Mouse (Mus musculus) liver, embryonic 16.5 days (tissue): ENCODE measurements around the gene Hcn3. TPM values are rescaled to one million over a fixed set of nuclear protein-coding genes. Genes with fewer than 3 reads are reported as not detected.
A peak's percentile ranks its signal among the peaks of the same experiment; 100 is the strongest.
"Not testable (repeated sequence)": the region's sequence is repeated elsewhere in the genome, so short reads cannot be mapped to it uniquely, and the experiment has no call there.

Source experiments
- ATAC-seq: fragments of 200-750 bp; cut with Nextera tagmentation; 2 replicates; pipeline ENCODE4 v1.8.0; 2017; ENCODE audit warnings: low read depth, mild to moderate bottlenecking, moderate number of reproducible peaks, moderate library complexity
- H3K27ac ChIP-seq: fragments of 300-500 bp; sonication (generic); 2 replicates; pipeline ENCODE4 v1.5.1; 2014; ENCODE audit warnings: mild to moderate bottlenecking, low read length
- H3K27me3 ChIP-seq: fragments of 300-500 bp; sonication (generic); 2 replicates; pipeline ENCODE4 v1.6.1; 2014; ENCODE audit warnings: low read depth, low read length, mixed read lengths; ENCODE audit not compliant: control insufficient read depth, insufficient read depth
- H3K36me3 ChIP-seq: fragments of 300-500 bp; sonication (generic); 2 replicates; pipeline ENCODE4 v1.6.1; 2014; ENCODE audit warnings: mild to moderate bottlenecking; ENCODE audit not compliant: control insufficient read depth, insufficient read depth
- H3K4me1 ChIP-seq: fragments of 300-500 bp; sonication (generic); 2 replicates; pipeline ENCODE4 v1.6.1; 2014; ENCODE audit warnings: low read depth, low read length, mixed read lengths; ENCODE audit not compliant: control insufficient read depth
- H3K4me2 ChIP-seq: fragments of 300-500 bp; sonication (generic); 2 replicates; pipeline ENCODE4 v1.6.1; 2014; ENCODE audit warnings: low read depth, low read length, mixed read lengths
- H3K4me3 ChIP-seq: fragments of 300-500 bp; sonication (generic); 2 replicates; pipeline ENCODE4 v1.5.1; 2014; ENCODE audit warnings: low read depth, mild to moderate bottlenecking, low read length
- H3K9ac ChIP-seq: fragments of 300-500 bp; sonication (generic); 2 replicates; pipeline ENCODE4 v1.6.1; 2014; ENCODE audit warnings: low read depth, low read length
- H3K9me3 ChIP-seq: fragments of 300-500 bp; sonication (generic); replicated peaks from 2 replicates; pipeline ENCODE4 v1.6.1; 2016; ENCODE audit warnings: low read length; ENCODE audit not compliant: control insufficient read depth
- WGBS: fragments of 180-500 bp; shearing (Covaris S2); extraction: QIAGEN DNeasy Blood & Tissue Kit; methylation state at CpG from one replicate; pipeline ENCODE4 v1.1.7; 2014; ENCODE audit not compliant: insufficient replicate concordance; 5-methylcytosine and 5-hydroxymethylcytosine counted together
- polyA plus RNA-seq: library from polyadenylated mRNA; unstranded; fragments of >200 nt; fragmentation: Nextera tagmentation; extraction: Ambion mirVana; gene quantifications from 2 replicates; pipeline ENCODE4 v1.2.1, GENCODE M21; 2015

Hcn3 gene
- polyA plus RNA-seq, 1 experiment from 2014 or later = 0.32 TPM

DNA sequence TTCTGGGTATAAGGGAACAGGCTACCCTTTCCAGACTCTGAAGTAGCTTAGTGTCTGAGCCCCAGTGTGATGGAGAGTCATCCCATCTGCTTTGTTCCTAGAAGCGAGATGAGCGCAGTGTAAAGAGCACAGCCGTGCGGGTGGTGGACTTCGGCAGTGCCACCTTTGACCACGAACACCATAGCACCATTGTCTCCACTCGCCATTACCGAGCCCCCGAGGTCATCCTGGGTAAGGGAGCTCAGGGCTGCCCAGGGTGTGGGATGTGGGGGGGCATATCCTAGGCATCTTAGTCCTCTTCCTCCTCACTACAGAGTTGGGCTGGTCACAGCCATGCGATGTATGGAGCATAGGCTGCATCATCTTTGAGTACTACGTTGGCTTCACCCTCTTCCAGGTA, 14.8 kb upstream of the Hcn3 start:
- H3K9me3 ChIP-seq = no peaks in the 10 kb centered on the region
- H3K9ac ChIP-seq = no peak overlapping the region
- peaks cover 14% of the 10 kb centered on the region for H3K4me1 ChIP-seq
- no peak overlapping the region for H3K4me2 ChIP-seq
- no peak overlapping the region for H3K27ac ChIP-seq
- no peak for ATAC-seq
- H3K27me3 ChIP-seq = no peaks in the 10 kb centered on the region
- no peak overlapping the region for H3K4me3 ChIP-seq
- peaks cover 61% of the 10 kb centered on the region for H3K36me3 ChIP-seq
- 91% methylated on average over 11 of the region's 11 CpGs for WGBS

DNA sequence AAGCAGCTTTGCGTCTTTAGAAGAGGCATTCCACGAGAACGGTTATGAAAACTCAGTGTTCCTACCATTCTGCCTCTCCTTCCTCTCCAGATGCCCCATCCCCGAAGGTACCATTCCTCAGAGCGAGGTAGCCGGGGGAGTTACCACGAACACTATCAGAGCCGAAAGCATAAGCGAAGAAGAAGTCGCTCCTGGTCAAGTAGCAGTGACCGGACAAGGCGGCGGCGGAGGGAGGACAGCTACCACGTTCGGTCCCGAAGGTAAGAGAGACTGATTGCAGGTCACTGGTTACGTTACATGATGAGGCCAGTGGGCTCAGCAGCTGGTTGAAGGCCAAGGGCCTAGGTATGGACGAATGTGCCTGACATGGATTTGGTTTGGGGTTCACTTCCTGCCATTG, 6.9 kb upstream of the Hcn3 start:
- Histone ChIP-seq H3K9ac (no peak overlapping the region), H3K9me3 (no peaks in the 10 kb centered on the region), H3K36me3 (peaks cover 39% of the 10 kb centered on the region), H3K4me2 (no peak overlapping the region), H3K4me3 (no peak overlapping the region), H3K27ac (no peak overlapping the region), H3K4me1 (peaks cover 21% of the 10 kb centered on the region), H3K27me3 (no peaks in the 10 kb centered on the region)
- ATAC-seq = no peak
- 93% methylated on average over 19 of the region's 19 CpGs for WGBS

DNA sequence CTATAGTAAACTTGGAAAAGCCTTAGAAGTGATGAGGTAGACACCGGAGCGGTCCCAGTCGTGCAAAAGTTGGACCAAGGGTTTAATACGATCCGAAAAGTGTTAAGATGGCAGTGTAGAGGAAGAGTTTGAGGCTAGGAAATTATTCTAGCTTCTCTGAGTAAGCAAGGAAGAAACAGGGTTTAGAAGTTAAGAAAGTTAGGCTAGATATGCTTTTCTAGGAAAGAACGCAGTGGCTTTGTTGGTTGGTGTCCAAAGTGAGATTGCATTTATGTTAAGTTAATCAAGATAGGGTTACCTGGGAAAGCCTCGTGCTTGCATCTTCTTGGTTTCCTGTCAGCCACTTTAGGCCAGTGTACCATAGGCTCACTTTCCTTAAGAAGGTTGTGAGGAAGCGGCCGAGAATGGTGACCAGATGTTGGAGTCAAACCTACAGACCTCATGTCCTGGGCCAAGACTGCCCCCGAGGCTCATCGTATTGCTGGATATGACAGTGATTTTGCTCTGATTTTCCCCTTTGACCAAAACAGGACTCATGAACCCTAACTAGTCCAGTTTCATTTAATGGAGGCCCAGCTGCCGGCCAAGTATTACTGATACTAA, 5.4 kb upstream of the Hcn3 start:
- 15% methylated on average over 12 of the region's 12 CpGs for WGBS
- ATAC-seq = no peak
- peaks cover 22% of the 10 kb centered on the region for H3K4me1 ChIP-seq
- H3K4me2 ChIP-seq = peak overlapping the region; percentile 86
- no peaks in the 10 kb centered on the region for H3K27me3 ChIP-seq
- peak overlapping the region; percentile 86 for H3K4me3 ChIP-seq
- peak overlapping the region; percentile 93 for H3K27ac ChIP-seq
- no peaks in the 10 kb centered on the region for H3K9me3 ChIP-seq
- peaks cover 27% of the 10 kb centered on the region for H3K36me3 ChIP-seq
- H3K9ac ChIP-seq = peak overlapping the region; percentile 90

DNA sequence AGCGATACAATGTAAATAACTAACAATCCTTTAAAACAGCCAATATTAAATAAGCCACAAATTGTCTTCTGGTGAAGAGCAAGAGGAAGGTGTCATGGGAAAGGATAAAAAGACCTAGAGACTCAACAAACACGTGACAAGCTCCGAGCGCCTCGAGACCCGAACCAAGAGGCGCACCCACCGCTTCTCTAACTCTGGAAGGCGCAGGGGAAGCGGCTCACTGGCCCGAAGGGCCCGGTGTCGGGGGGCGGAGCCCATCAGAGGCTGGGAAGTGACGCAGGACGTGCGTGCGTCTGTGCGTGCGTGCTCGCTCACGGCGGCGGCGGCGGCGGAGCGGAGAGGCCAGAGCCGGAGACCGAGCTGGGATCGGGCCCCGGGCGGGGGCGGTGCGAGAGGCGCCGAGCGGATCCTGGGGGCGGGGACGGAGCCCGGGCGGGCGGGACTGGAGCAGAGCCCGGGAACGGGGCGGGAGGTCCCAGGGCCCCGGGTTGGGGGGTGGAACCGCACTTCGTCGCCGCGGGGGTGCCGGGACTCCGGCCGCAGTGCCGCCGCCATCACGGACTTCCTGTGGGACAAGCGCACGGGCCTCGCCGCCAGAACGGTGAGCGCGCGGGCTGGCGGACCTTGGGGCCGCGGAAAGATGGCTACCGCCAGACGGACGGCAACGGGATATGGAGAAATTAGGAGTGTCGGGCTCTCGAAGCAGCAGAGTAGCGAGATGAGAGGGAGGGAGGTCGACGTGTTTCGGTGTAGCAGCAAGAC, 4.7 kb upstream of the Hcn3 start, which contains the start of gene Clk2:
Gene Clk2 (plus strand): TSS at position 290 of the 762 bp plus-strand sequence.
- Histone ChIP-seq H3K9ac (peak within 1 kb of the TSS; percentile 90), H3K36me3 (peaks cover 20% of the 10 kb centered on the region), H3K9me3 (no peaks in the 10 kb centered on the region), H3K27ac (peak within 1 kb of the TSS; percentile 93), H3K4me1 (peaks cover 29% of the 10 kb centered on the region), H3K4me2 (peak within 1 kb of the TSS; percentile 86), H3K4me3 (peak within 1 kb of the TSS; percentile 86), H3K27me3 (peaks cover 3% of the 10 kb centered on the region)
- under 1% methylated on average over 78 of the region's 79 CpGs for WGBS
- ATAC-seq = peak; percentile 98

DNA sequence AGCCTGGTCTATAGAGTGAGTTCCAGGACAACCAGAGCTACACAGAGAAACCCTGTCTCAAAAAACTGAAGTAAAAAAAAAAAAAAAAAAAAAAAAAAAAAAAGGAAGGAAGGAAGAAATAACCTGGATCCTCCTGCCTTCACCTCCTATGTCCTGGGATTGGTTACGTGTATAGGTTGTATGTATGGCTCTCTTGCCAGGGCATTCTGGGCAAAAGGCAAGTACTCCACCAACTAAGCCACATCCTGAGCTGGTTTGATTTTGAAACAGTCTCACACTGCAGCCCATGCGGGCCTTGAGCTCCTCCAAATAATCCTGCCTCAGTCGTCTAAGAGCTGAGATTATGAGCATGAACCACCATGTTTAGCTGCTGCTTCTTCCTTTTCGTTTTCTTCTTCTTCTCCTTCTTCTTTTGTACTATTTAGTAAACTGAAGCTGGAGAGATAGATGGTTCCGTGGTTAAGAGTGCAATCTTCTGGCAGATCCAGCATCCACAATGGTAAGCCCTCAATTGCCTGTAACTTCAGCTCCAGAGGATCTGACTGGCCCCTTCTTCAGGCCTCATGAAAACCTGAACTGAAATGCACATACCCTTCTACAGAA, 3.7 kb upstream of the Hcn3 start:
- Histone ChIP-seq H3K4me3 (peak overlapping the region; percentile 86), H3K4me2 (peak overlapping the region; percentile 86), H3K4me1 (peaks cover 34% of the 10 kb centered on the region), H3K27me3 (peaks cover 13% of the 10 kb centered on the region), H3K9ac (peak overlapping the region; percentile 58; the same call in 1 of the 2 replicates), H3K9me3 (no peaks in the 10 kb centered on the region), H3K27ac (no peak overlapping the region), H3K36me3 (peaks cover 10% of the 10 kb centered on the region; the same call in 1 of the 2 replicates)
- WGBS = 55% methylated on average over 5 of the region's 5 CpGs
- no peak for ATAC-seq

DNA sequence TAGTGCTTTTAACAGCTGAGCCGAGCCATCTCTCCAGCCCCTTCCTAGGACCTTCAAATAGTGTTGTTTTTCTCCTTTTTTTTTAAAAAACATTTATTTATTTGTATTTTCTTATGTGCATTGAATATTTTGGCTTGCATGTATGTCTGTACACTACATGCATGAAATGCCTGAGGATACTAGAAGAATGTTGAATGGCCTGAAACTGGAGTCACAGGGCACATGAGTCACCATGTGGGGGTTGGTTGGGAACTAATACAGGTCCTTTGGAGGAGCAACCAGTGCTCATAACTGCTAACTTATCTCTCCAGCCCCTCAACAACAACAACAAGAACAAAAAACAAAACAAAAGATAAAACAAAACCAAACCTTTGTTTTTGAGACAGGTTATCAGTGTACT, 3.1 kb upstream of the Hcn3 start:
- H3K9ac ChIP-seq = no peak overlapping the region
- H3K4me2 ChIP-seq = no peak overlapping the region
- no peak overlapping the region for H3K4me3 ChIP-seq
- WGBS = 60% methylated on average over 1 of the region's 1 CpGs
- H3K9me3 ChIP-seq = no peaks in the 10 kb centered on the region
- peaks cover 5% of the 10 kb centered on the region; the same call in 1 of the 2 replicates for H3K36me3 ChIP-seq
- H3K27ac ChIP-seq = no peak overlapping the region
- H3K4me1 ChIP-seq = peaks cover 34% of the 10 kb centered on the region
- peaks cover 19% of the 10 kb centered on the region for H3K27me3 ChIP-seq
- ATAC-seq = no peak

DNA sequence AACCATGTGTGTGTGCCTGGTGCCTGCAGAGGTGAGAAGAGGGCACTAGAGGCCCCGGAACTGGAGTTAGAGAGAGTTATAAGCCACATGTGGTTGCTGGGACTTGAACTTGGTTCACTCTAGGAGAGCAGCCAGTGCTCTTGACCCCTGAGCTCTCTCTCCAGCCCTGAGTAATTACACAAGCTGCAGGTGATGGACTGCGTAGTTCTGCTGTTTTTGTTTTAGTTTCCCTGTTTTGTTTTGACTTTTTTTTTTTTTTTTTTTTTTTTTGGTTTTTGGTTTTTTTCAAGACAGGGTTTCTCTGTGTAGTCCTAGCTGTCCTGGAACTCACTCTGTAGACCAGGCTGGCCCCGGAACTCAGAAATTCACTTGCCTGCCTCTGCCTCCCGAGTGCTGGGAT, 1.8 kb upstream of the Hcn3 start:
- 72% methylated on average over 4 of the region's 4 CpGs for WGBS
- Histone ChIP-seq H3K9ac (no peak overlapping the region), H3K4me3 (no peak overlapping the region), H3K27ac (no peak overlapping the region), H3K4me1 (peaks cover 33% of the 10 kb centered on the region), H3K9me3 (no peaks in the 10 kb centered on the region), H3K27me3 (peaks cover 22% of the 10 kb centered on the region), H3K36me3 (peaks cover under 1% of the 10 kb centered on the region; the same call in 1 of the 2 replicates), H3K4me2 (no peak overlapping the region)
- ATAC-seq = no peak

DNA sequence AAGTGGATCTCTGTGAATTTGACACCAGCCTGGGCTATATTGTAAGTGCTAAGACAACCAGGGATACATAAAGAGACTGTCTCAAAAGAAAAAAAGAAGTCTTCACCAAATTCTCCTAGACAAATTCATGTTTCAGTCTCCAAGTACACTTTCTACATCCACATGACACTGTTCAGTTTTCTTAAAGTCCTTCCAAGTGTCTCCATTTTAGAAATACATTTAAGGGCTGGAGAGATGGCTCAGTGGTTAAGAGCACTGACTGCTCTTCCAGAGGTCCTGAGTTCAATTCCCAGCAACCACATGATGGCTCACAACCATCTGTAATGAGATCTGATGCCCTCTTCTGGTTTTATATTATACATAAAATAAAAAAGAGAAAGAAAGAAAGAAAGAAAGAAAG, 1.2 kb upstream of the Hcn3 start:
- H3K4me1 ChIP-seq = peaks cover 28% of the 10 kb centered on the region
- ATAC-seq, H3K9me3 ChIP-seq, H3K27ac ChIP-seq, H3K4me2 ChIP-seq, H3K4me3 ChIP-seq, H3K9ac ChIP-seq, H3K36me3 ChIP-seq: not testable (repeated sequence)
- H3K27me3 ChIP-seq = peaks cover 22% of the 10 kb centered on the region

DNA sequence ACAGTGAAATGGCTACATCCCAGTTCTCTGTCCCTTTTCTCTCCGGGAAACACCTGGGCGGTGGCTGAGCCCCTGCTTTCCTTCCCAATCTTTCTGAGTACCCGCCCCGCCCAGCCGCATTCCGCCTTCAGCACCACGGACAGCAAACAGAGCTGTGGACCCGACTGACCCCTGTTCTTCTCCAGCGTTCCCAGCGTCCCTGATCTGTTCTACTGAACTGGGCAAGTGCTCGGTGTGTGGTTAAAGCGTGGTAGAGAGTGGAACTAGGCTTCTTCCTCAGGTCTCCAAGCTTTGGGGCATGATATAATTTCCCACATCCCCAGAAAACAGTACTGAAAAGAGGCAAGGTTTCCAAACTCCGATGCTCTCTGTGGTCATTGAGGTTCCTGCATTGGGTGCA, 785 bp downstream of the Hcn3 start:
- peak; percentile 27; the same call in 1 of the 2 replicates for ATAC-seq
- H3K4me3 ChIP-seq = peak overlapping the region; percentile 66
- no peak overlapping the region for H3K9ac ChIP-seq

More for the DNA sequence above, 785 bp downstream of the Hcn3 start:
- Histone ChIP-seq H3K36me3 (no peaks in the 10 kb centered on the region), H3K4me1 (peaks cover 18% of the 10 kb centered on the region), H3K27ac (no peak overlapping the region), H3K4me2 (peak overlapping the region; percentile 99), H3K9me3 (no peaks in the 10 kb centered on the region), H3K27me3 (peaks cover 25% of the 10 kb centered on the region)
- under 1% methylated on average over 13 of the region's 13 CpGs for WGBS
